Mouse (Mus musculus) kidney, adult 11 months (tissue): ENCODE measurements around the gene Ntf5.
A peak's percentile ranks its signal among the peaks of the same experiment; 100 is the strongest.

Source experiments
- DNase-seq: peaks from one replicate; pipeline ENCODE4 v3.0.0; 2022

Ntf5 gene

GRCm38 (mm10) chr7:45436444-45436843 lies 22.9 kb downstream of the Ntf5 start:
- DNase-seq, result no peak

GRCm38 (mm10) chr7:45437046-45437445 lies 23.6 kb downstream of the Ntf5 start:
- DNase-seq, result no peak

DNA sequence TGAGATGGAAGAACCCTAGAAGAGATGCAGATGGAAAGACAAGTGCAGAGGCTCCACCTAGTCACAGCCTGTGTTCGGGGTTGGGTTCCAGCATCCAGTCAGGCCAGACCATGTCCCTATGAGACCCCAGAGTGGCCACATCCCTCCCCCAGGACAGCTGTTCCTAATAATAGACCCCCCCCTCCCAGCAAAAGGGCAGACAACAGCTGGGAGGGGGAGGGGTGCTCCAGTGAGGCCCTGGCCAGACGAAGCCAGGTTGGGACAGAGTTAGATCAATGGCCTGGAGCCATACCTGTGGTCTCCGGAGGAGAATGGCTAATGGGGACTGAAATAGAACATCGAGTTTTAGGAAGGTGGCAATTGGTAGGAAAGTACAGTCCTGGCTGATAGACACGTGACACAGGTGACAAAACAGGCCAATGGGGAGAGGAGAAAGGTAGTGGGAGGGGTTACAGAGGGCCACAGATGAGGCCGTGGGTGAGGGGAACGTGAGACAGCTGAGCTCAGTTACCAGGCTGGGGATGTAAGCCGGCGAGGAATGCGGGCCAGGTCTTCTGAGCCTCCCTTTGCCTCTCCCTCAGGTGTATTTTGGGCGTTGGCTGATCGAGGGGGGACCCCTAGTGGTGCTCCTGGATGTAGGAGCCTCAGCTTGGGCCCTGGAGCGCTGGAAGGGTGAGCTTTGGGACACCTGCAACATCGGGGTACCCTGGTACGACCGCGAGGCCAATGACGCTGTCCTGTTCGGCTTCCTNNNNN lies 24.2 kb downstream of the Ntf5 start, which contains the start of gene Ruvbl2:
Ruvbl2 (minus strand) TSS at position 576 of the 756 bp plus-strand sequence.
- DNase-seq, result peak; percentile 69

GRCm38 (mm10) chr7:45443526-45444420 lies 30.3 kb downstream of the Ntf5 start:
- DNase-seq, result no peak

DNA sequence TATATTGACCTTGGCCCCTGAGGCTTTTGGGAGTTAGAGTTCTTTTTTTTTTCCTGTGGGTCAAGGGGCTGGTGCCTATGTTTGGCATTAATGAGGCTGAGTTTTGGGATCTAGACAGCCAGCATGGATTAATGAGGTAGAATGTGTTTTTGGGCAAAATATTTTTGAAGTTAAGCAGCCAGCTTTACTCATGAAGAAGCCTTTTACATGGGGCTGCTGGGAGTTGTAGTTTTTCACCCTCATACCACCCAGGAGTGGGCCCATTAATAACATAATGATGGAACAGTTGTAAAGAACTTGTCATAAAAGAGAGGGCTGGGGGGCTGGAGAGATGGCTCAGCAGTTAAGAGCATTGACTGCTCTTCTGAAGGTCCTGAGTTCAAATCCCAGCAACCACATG lies 33.1 kb downstream of the Ntf5 start:
- DNase-seq, result no peak

- DNase-seq, result peak; percentile 23
Observed at GRCm38 (mm10) chr7:45447325-45447990, 34.0 kb downstream of the Ntf5 start.

DNA sequence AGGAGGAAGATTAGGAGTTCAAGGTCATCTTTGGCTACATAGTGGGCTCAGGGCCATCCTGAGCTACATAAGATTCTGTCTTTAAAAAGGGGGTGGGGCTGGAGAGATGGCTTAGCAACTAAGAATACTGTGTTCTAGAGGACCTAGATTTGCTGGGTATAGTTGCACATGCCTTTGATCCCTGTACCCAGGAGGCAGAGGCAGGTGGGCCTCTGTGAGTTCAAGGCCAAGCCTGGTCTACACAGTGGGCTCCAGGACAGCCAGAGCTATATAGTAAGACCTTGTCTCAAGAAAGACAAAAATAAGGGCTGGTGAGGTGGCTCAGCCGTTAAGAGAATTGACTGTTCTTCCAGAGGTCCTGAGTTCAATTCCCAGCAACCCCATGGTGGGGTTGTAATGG lies 36.5 kb downstream of the Ntf5 start:
- no peak for DNase-seq

- DNase-seq, result peak; percentile 68
Observed at GRCm38 (mm10) chr7:45451344-45451982, 38.0 kb downstream of the Ntf5 start.

DNA sequence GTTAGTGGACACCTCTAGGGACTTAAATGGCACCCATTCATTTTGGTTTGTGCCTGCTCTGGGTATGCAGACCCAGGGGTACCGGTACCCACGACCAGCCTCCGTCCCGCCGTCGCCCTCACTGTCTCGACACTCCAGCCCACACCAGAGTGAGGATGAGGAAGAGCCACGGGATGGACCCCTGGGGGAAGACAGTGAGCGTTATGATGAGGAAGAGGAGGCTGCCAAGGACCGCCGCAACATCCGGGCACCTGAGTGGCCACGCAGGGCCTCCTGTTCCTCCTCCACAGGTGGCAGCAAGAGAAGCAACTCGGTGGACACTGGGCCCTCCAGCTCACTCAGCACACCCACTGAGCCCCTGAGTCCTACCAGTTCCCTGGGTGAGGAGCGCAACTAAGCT lies 41.5 kb downstream of the Ntf5 start:
- DNase-seq, result no peak

DNA sequence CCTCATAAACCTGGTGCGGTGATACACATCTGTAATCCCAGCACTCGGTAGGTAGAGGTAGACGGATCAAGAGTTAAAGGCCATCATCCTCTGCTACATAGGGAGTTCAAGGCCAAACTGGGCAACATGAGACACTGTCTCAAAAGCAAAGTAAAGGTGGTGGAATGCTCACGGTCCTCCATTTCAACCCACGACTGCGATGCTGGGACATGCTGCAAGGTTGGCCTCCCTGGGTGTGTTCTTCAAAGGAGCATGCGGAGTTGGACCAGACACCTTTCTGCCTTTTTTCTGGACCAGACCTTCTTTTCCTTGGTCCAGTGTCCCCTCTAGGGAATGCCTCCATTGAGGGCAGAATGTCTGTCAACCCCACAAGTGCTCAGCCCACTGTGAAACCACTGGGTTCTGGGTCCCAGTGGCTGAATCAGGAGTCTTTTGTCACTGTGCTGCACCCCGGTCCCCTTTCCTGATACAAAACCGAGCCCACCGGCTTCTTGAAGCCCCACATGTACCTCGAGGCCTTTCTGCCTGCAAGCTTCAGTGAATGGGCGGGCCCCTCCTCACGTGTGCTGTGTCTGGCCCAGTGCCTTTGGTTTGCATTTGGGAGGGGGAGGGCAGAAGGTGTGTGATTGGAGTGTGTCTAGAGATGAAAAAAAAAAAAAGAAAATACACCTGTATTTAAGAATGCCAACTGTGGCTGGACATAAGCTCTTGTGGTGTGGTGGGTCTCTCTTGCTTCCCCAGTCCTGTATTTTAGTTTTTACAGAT lies 42.6 kb downstream of the Ntf5 start:
- no peak for DNase-seq

GRCm38 (mm10) chr7:45456721-45457203 lies 43.3 kb downstream of the Ntf5 start:
- DNase-seq, result no peak

DNA sequence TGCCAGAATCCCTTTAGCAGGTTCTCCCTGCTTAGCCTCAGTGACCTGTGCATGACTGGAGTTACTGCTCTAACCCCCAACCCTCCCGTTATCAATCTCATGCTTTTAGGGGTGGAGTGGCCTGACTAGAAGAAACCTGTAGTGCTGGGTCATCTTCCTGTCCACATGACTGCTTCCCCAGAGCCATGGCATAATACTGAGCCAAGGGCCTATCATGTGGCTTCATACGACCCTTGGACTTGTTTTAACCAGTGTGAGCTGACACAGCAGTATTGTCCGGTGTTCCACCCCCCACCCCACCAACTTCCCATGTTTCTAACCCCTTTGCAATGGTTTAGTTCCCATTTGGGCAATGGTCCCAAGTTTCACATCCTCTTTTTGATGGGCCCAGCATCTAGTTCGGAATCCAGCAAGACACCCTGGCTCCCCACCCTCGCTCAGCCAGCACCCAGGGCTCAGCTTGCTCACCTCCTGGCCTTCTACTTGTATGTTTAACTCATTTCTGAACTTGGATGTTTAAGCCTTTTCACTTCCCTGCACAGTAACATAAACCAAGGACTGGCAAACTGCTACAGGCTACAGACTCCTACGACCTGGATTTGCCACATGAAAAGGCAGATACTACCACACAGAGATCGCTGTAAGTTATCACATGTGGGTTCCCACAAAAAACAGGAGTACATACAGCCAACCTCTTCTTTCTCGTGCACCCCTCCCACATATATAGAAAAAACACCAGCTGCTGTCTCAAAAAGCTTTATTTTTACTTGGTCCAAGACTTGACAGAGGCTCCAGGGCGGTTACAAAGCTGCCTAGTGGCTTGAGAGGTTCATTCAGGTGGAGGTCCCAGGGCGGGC lies 43.9 kb downstream of the Ntf5 start:
- DNase-seq, result peak; percentile 85

- peak; percentile 61 for DNase-seq
Observed at GRCm38 (mm10) chr7:45458748-45459563, 45.5 kb downstream of the Ntf5 start.

GRCm38 (mm10) chr7:45459564-45460140 lies 46.2 kb downstream of the Ntf5 start, which contains the start of gene Ftl1:
Gene Ftl1 (minus strand): TSS chr7:45459884.
- peak; percentile 99 for DNase-seq

DNA sequence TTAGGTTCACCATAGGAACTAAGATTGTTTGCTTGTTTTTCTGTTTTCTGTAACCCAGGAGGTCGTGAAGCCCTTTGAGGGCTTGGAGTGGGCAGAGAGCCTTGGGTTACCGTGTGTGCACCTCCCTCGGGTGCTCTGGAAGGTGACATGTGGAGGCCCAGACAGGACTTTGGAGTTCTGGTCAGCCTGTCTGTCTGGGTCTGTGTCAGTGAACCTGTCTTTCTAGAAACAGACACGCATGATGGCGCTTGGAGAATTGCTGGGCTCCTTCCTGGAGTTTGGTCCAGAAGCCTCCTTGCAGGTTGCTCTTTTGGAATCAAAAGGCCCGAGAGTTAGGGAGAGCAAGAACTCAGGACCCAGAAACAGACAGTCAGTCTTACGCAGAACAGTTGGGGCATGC lies 46.9 kb downstream of the Ntf5 start:
- peak; percentile 84 for DNase-seq

GRCm38 (mm10) chr7:45460860-45461314 lies 47.4 kb downstream of the Ntf5 start:
- peak; percentile 83 for DNase-seq

DNA sequence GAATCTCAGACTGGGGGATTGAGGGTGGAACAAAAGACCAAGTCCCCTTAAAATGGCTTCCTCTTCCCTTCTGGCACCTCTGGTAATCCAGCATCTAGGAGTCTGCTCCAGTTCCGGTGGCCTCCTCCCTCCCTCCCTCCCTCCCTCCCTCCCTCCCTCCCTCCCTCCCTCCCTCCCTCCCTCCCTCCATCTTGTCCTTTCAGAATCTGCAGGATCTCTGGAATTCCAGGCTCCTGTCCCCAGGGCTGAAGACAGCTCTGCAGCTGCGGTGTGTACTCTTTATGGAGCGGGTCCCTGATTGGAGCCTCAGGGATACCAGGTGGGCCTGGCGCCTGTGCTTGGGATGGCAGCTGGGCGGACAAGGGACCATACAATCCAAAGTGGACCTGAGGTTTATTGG lies 47.8 kb downstream of the Ntf5 start:
- DNase-seq, result no peak

GRCm38 (mm10) chr7:45461781-45462180 lies 48.3 kb downstream of the Ntf5 start:
- DNase-seq, result no peak

GRCm38 (mm10) chr7:45462325-45462724 lies 48.8 kb downstream of the Ntf5 start:
- DNase-seq, result no peak
